Mouse (Mus musculus) lung, postnatal 0 days (tissue): ENCODE results near the gene Nup62. TPM values are rescaled to one million over a fixed set of nuclear protein-coding genes. Genes with fewer than 3 reads are reported as not detected.

Experiments
- ATAC-seq: fragments of 200-750 bp; cut with Nextera tagmentation; 2 replicates; pipeline ENCODE4 v1.8.0; 2017; ENCODE audit warnings: moderate library complexity
- DNase-seq: peaks from one replicate; pipeline ENCODE4 v3.0.0-alpha.2; 2016; ENCODE audit warnings: low spot score
- H3K27ac ChIP-seq: fragments of 300-500 bp; sonication (generic); 2 replicates; pipeline ENCODE4 v1.5.1; 2014; ENCODE audit warnings: antibody characterized with exemption, mild to moderate bottlenecking, low read length, mixed read lengths
- H3K27me3 ChIP-seq: fragments of 300-500 bp; sonication (generic); replicated peaks from 2 replicates; pipeline ENCODE4 v1.6.1; 2014; ENCODE audit warnings: low read length, mixed read lengths; ENCODE audit not compliant: insufficient read depth
- H3K36me3 ChIP-seq: fragments of 300-500 bp; sonication (generic); 2 replicates; pipeline ENCODE4 v1.6.1; 2014; ENCODE audit warnings: low read length, mixed read lengths; ENCODE audit not compliant: insufficient read depth
- H3K4me1 ChIP-seq: fragments of 300-500 bp; sonication (generic); 2 replicates; pipeline ENCODE4 v1.6.1; 2014; ENCODE audit warnings: antibody characterized with exemption, low read depth, low read length, mixed read lengths; ENCODE audit not compliant: insufficient read depth
- H3K4me2 ChIP-seq: fragments of 300-500 bp; sonication (generic); replicated peaks from 2 replicates; pipeline ENCODE4 v1.6.1; 2014; ENCODE audit warnings: low read depth, mild to moderate bottlenecking, low read length, moderate library complexity, mixed read lengths
- H3K4me3 ChIP-seq: fragments of 300-500 bp; sonication (generic); 2 replicates; pipeline ENCODE4 v1.5.1; 2014; ENCODE audit warnings: low read depth, low read length
- H3K9ac ChIP-seq: fragments of 300-500 bp; sonication (generic); replicated peaks from 2 replicates; pipeline ENCODE4 v1.6.1; 2014; ENCODE audit warnings: low read depth, mild to moderate bottlenecking
- H3K9me3 ChIP-seq: fragments of 300-500 bp; sonication (generic); 2 replicates; pipeline ENCODE4 v1.6.1; 2016; ENCODE audit warnings: low read length, mixed read lengths
- CTCF ChIP-seq: IDR thresholded peaks from 2 replicates; pipeline ENCODE4 v1.5.1; 2016; ENCODE audit warnings: antibody characterized with exemption, mild to moderate bottlenecking
- EP300 ChIP-seq: IDR thresholded peaks from 2 replicates; pipeline ENCODE4 v1.6.1; 2016; ENCODE audit warnings: antibody characterized with exemption, mild to moderate bottlenecking, control low read depth
- WGBS: fragments of 180-500 bp; shearing (Covaris S2); extraction: QIAGEN DNeasy Blood & Tissue Kit; methylation state at CpG from one replicate; pipeline ENCODE4 v1.1.7; 2014; 5-methylcytosine and 5-hydroxymethylcytosine counted together
- polyA plus RNA-seq: library from polyadenylated mRNA; unstranded; fragments of >200 nt; fragmentation: Nextera tagmentation; extraction: Ambion mirVana; gene quantifications from 2 replicates; pipeline ENCODE4 v1.2.1, GENCODE M21; 2015

The Nup62 gene
- 22.7 and 23.8 TPM in 2 replicates for polyA plus RNA-seq

DNA sequence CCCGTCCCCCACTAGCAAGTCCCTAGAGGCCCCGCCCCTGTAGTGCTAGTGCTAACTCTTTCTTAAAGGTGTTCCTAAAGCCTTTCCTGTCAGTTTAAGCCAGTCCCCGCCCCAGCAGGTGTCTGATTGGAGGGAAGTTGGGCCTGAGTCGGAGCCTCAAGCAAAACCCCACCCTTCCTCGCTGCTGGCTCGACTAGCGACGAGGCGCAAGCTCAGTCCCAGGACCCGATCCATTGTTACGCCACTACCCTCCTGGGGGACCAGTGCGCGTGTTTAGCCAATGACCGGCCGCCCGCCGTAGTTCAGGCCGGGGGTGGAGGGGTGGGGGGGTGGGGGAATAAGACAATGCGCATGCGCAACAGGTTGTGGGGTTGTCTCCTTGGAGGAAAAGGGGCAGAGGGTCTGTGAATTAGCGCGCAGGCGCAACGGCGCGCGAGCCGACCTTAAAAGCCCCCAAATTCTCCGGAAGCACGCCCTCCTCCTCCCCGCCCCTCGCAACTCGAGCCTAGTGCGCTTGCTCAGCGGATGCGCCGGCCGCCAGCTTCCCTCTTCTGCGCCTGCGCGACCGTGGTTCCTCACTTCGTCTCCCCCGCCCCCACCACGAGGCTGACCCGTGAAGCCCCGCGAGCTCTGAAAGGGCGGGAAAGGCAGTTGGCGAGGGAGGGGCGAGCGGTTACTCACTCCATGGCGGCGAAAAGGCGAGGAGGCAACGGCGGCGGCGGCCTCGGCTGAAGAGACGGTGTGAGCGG is at the start of gene Nup62, which contains the start of gene Il4i1:
Nup62 (plus strand) TSS at position 368 of the 749 bp plus-strand sequence.
Il4i1 (plus strand) TSS at position 667 of the 749 bp plus-strand sequence.
- peak within 1 kb of the TSS; percentile 82 for H3K9ac ChIP-seq
- peak within 1 kb of the TSS; percentile 96 for H3K27ac ChIP-seq
- no peaks in the 10 kb centered on the region for H3K27me3 ChIP-seq
- TF ChIP-seq CTCF (no peak), EP300 (no peak)
- peaks cover 18% of the 10 kb centered on the region; the same call in 1 of the 2 replicates for H3K4me1 ChIP-seq
- under 1% methylated on average over 53 of the region's 62 CpGs for WGBS
- peak; percentile 95 for ATAC-seq
- peak within 1 kb of the TSS; percentile 90 for H3K4me3 ChIP-seq
- H3K4me2 ChIP-seq: peak within 1 kb of the TSS; percentile 82
- no peaks in the 10 kb centered on the region for H3K9me3 ChIP-seq
- no peaks in the 10 kb centered on the region; the same call in 1 of the 2 replicates for H3K36me3 ChIP-seq
- peak; percentile 99 for DNase-seq

DNA sequence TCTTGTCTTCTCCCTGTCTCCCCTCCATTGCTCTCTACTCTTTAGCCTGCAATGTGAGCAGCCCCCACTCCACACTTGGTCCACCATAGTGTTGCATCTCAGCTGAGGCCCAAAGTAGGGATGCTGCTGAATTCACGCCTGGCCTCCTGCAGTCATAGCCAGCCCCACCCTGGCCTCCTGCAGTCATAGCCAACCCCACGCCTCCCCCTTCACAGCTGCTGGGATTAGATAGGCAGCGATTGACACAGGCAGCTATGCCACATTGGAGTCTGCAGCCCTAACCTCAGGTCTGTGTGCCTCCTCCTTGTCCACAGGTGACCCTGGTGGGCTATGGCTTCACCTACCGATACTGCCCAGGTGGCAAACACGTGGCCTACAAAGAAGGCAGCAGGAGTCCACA is 47.8 kb upstream of the Nup62 start:
- H3K4me1 ChIP-seq: no peaks in the 10 kb centered on the region
- peaks cover 67% of the 10 kb centered on the region for H3K36me3 ChIP-seq

DNA sequence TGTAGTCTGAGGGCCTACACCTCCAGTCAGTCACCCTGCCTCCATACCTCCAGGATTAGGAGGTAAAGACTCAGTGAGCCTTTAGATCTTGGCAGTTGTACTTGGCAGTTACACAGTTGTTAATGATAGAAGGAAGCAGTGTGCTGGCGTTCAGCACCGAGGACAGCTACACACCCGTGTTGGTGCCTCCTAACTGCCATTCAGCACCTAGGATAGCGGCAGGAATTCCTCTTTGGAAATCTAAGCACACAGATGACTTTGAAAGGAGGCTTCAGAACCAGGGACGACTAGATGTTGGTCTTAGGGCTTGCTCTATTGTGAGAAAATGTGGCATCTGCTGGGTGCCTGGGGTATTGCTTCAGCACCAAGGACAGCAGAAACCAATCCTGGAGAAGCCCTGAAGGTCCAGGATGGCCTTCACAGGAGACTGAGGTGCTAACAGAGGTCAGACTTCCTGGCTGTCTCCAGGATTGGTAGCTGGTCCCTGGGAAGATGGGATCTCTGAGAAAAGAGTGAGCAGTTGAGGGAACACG is 45.8 kb upstream of the Nup62 start:
- Histone ChIP-seq H3K27me3 (no peaks in the 10 kb centered on the region), H3K9ac (no peak overlapping the region), H3K4me1 (no peaks in the 10 kb centered on the region), H3K27ac (no peak overlapping the region), H3K4me3 (no peak overlapping the region), H3K4me2 (no peak overlapping the region), H3K9me3 (no peaks in the 10 kb centered on the region), H3K36me3 (peaks cover 58% of the 10 kb centered on the region)
- peak; percentile 84 for DNase-seq
- 17% methylated on average over 6 of the region's 6 CpGs for WGBS
- TF ChIP-seq CTCF (peak; percentile 43), EP300 (no peak)
- peak; percentile 38; the same call in 1 of the 2 replicates for ATAC-seq

More for the DNA sequence above, 47.8 kb upstream of the Nup62 start:
- no peaks in the 10 kb centered on the region for H3K9me3 ChIP-seq
- WGBS: 82% methylated on average over 5 of the region's 5 CpGs
- no peak overlapping the region for H3K4me2 ChIP-seq
- no peak overlapping the region for H3K27ac ChIP-seq
- TF ChIP-seq EP300 (no peak), CTCF (no peak)
- H3K4me3 ChIP-seq: no peak overlapping the region
- H3K9ac ChIP-seq: no peak overlapping the region
- ATAC-seq (no peak), DNase-seq (no peak)
- no peaks in the 10 kb centered on the region for H3K27me3 ChIP-seq

DNA sequence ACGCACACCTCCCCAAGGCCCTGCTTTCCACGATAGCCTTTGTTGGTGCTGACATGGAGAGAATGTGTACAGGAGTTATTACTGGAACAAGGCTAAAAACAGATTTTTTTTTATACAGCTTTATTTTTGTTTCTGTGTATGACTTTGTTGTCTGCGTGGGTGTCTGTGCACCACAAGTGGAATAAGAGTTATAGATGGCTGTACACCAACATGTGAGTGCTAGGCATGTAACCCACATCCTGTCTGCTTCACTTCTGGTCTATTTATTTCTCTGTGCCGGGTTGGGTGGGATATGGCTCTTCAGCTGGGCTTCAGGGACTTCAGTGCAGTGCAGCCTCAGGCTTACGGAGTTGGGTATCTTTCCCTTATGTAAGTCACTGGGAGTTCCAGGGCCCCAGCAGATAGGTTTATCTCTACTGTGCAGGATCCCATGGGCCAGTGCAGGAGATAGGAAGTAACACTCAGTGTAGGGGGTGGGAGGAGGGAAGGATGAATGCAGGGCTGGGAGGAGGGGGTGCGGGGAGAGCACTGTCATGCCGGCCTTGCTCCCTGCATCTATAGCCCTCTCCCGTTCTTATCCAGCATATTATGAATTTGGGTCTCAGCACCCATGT is 43.2 kb upstream of the Nup62 start:
- Histone ChIP-seq H3K4me2 (no peak overlapping the region), H3K36me3 (peaks cover 47% of the 10 kb centered on the region; the same call in 1 of the 2 replicates), H3K27ac (no peak overlapping the region), H3K4me3 (no peak overlapping the region), H3K27me3 (no peaks in the 10 kb centered on the region), H3K4me1 (no peaks in the 10 kb centered on the region), H3K9ac (no peak overlapping the region), H3K9me3 (no peaks in the 10 kb centered on the region)
- whole genome bisulfite sequencing: 88% methylated on average over 8 of the region's 8 CpGs
- TF ChIP-seq EP300 (no peak), CTCF (no peak)
- ATAC-seq (no peak), DNase-seq (no peak)

DNA sequence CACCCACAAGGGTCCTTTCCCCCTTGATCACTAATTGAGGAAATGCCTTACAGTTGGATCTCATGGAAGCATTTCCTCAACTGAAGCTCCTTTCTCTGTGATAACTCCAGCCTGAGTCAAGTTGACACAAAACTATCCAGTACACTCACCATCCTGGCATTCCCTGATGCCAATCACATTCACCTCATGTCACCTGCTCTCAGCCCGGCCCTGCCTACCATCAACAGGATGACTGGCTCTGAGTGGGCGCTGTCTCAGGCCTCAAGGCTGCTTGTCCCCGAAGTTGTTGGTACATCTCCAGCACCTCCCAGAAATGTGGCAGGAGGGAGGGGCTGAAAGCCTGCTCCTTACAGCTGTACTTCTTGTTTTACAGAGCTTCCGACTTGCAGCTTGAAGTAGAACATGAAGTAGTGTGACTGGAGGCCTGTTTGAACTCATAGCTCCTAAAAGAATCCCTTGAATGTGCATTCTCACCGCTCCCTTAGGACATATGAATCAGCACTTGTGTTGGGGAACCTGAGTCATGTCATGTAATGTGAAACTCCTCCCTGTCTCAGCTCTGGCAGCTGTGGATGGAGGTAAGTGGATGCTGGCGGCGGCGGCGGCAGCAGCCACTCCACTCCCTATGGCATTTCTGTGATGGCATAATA is 38.9 kb upstream of the Nup62 start:
- Histone ChIP-seq H3K4me3 (no peak overlapping the region), H3K27me3 (no peaks in the 10 kb centered on the region), H3K4me2 (no peak overlapping the region), H3K9me3 (no peaks in the 10 kb centered on the region), H3K36me3 (peaks cover 15% of the 10 kb centered on the region; the same call in 1 of the 2 replicates), H3K27ac (no peak overlapping the region), H3K9ac (no peak overlapping the region), H3K4me1 (no peaks in the 10 kb centered on the region)
- WGBS: 78% methylated on average over 9 of the region's 9 CpGs
- DNase-seq: peak; percentile 5
- peak; percentile 38 for ATAC-seq
- TF ChIP-seq EP300 (peak; percentile 37; the same call in 1 of the 2 replicates), CTCF (no peak)

DNA sequence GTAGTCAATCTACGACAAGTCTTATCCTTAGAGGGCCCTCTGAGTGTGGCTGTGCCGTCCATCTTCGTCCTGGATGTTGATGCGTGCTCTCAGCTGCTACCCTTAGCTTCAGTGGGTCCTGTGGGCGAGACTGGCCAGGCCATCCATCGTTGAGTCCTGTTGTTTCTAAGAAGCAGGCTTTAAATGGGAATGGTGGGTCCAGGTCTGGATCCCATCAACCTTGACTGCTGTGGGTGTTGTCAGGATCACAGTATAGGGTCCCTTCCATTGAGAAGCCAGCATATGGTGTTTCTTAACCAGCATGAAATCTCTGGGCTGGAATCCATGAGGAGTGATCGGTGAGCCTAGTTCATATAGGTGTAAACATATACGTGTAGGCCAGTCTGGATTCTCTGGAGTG is 35.8 kb upstream of the Nup62 start:
- Histone ChIP-seq H3K36me3 (peaks cover 9% of the 10 kb centered on the region; the same call in 1 of the 2 replicates), H3K9ac (no peak overlapping the region), H3K4me1 (no peaks in the 10 kb centered on the region), H3K4me3 (no peak overlapping the region), H3K27me3 (no peaks in the 10 kb centered on the region), H3K4me2 (no peak overlapping the region), H3K27ac (no peak overlapping the region), H3K9me3 (no peaks in the 10 kb centered on the region)
- ATAC-seq (no peak), DNase-seq (no peak)
- no peak for TF ChIP-seq CTCF
- TF ChIP-seq EP300: no peak
- 79% methylated on average over 8 of the region's 8 CpGs for WGBS
